Mouse (Mus musculus) kidney, embryonic 15.5 days (tissue): ENCODE results near the gene Npy5r. TPM values are rescaled to one million over a fixed set of nuclear protein-coding genes. Genes with fewer than 3 reads are reported as not detected.

Experiments used
- ATAC-seq: fragments of 200-750 bp; cut with Nextera tagmentation; replicated peaks from 2 replicates; pipeline ENCODE4 v1.8.0; 2017; ENCODE audit warnings: moderate TSS enrichment; ENCODE audit not compliant: low FRiP score
- H3K27ac ChIP-seq: fragments of 300-500 bp; sonication (generic); 2 replicates; pipeline ENCODE4 v1.5.1; 2015; ENCODE audit warnings: mild to moderate bottlenecking, inconsistent platforms
- H3K27me3 ChIP-seq: fragments of 300-500 bp; sonication (generic); 2 replicates; pipeline ENCODE4 v1.6.1; 2015; ENCODE audit warnings: inconsistent platforms
- H3K36me3 ChIP-seq: fragments of 300-500 bp; sonication (generic); 2 replicates; pipeline ENCODE4 v1.6.1; 2015; ENCODE audit warnings: inconsistent platforms
- H3K4me1 ChIP-seq: fragments of 300-500 bp; sonication (generic); 2 replicates; pipeline ENCODE4 v1.6.1; 2015; ENCODE audit warnings: inconsistent platforms
- H3K4me2 ChIP-seq: fragments of 300-500 bp; sonication (generic); 2 replicates; pipeline ENCODE4 v1.6.1; 2015; ENCODE audit warnings: moderate library complexity, mild to moderate bottlenecking, inconsistent platforms
- H3K4me3 ChIP-seq: fragments of 300-500 bp; sonication (generic); replicated peaks from 2 replicates; pipeline ENCODE4 v1.5.1; 2015; ENCODE audit warnings: mild to moderate bottlenecking, inconsistent platforms
- H3K9ac ChIP-seq: fragments of 300-500 bp; sonication (generic); 2 replicates; pipeline ENCODE4 v1.6.1; 2015; ENCODE audit warnings: mild to moderate bottlenecking, inconsistent platforms
- H3K9me3 ChIP-seq: fragments of 300-500 bp; sonication (generic); replicated peaks from 2 replicates; pipeline ENCODE4 v1.6.1; 2016; ENCODE audit warnings: inconsistent platforms
- WGBS: fragments of 180-500 bp; shearing (Covaris S2); methylation state at CpG from one replicate; pipeline ENCODE4 v1.1.7; 2015; ENCODE audit warnings: mixed read lengths; 5-methylcytosine and 5-hydroxymethylcytosine counted together
- polyA plus RNA-seq: library from polyadenylated mRNA; unstranded; fragments of >200 nt; fragmentation: Nextera tagmentation; extraction: Ambion mirVana; gene quantifications from 2 replicates; pipeline ENCODE4 v1.2.1, GENCODE M21; 2015

Npy5r gene
- not detected in 2 replicates for polyA plus RNA-seq

GRCm38 (mm10) chr8:66687511-66688329 lies at the start of gene Npy5r:
Gene Npy5r (minus strand): TSS chr8:66688128.
- H3K27me3 ChIP-seq = peaks cover 43% of the 10 kb centered on the region
- no peak within 1 kb of the TSS for H3K27ac ChIP-seq
- 2% methylated on average over 43 of the region's 43 CpGs for WGBS
- H3K36me3 ChIP-seq = no peaks in the 10 kb centered on the region
- no peaks in the 10 kb centered on the region for H3K9me3 ChIP-seq
- H3K4me3 ChIP-seq = peak within 1 kb of the TSS; percentile 43
- H3K9ac ChIP-seq = 0 out of 2 replicates have a peak within 1 kb of the TSS, but pooled peaks have one; percentile 12
- peak within 1 kb of the TSS; percentile 83 for H3K4me2 ChIP-seq
- H3K4me1 ChIP-seq = peaks cover 5% of the 10 kb centered on the region; the same call in 1 of the 2 replicates
- peak; percentile 60 for ATAC-seq

DNA sequence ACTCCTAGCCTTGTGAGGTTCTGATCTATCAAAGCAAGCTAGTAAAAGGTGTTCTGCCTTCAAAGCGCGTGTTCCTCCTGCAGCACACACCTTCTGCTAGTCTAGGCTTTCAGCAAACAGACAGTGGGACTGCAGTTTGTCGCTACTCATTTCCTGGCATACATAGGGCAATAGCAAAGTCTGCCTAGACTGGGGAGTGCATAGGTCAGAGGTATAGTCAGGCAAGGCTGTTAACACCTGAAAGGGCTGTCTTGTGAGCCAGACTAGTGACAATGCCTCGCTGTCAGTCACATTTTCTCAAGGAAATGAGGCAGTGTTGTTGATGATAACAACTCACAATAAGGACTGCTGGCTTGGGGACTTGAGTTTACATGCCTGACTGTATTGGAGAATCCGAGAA lies 44.0 kb upstream of the Npy5r start:
- H3K4me1 ChIP-seq = no peaks in the 10 kb centered on the region
- H3K4me2 ChIP-seq = no peak overlapping the region
- no peak overlapping the region for H3K9ac ChIP-seq
- H3K27ac ChIP-seq = no peak overlapping the region
- no peak overlapping the region for H3K4me3 ChIP-seq
- no peaks in the 10 kb centered on the region for H3K27me3 ChIP-seq
- no peak for ATAC-seq
- no peaks in the 10 kb centered on the region for H3K36me3 ChIP-seq
- 62% methylated on average over 5 of the region's 5 CpGs for WGBS
- H3K9me3 ChIP-seq = no peaks in the 10 kb centered on the region

- no peak overlapping the region for H3K9ac ChIP-seq
- no peak overlapping the region for H3K27ac ChIP-seq
- H3K36me3 ChIP-seq = no peaks in the 10 kb centered on the region
- H3K27me3 ChIP-seq = no peaks in the 10 kb centered on the region
- H3K4me3 ChIP-seq = no peak overlapping the region
- ATAC-seq = no peak
- WGBS = 47% methylated on average over 7 of the region's 7 CpGs
- H3K4me2 ChIP-seq = no peak overlapping the region
- H3K4me1 ChIP-seq = no peaks in the 10 kb centered on the region
- H3K9me3 ChIP-seq = no peaks in the 10 kb centered on the region
Measured at GRCm38 (mm10) chr8:66729446-66729845, 41.5 kb upstream of the Npy5r start.

- Histone ChIP-seq H3K27ac (no peak overlapping the region), H3K36me3 (no peaks in the 10 kb centered on the region), H3K27me3 (no peaks in the 10 kb centered on the region), H3K9ac (no peak overlapping the region), H3K4me3 (no peak overlapping the region), H3K9me3 (no peaks in the 10 kb centered on the region), H3K4me1 (no peaks in the 10 kb centered on the region), H3K4me2 (no peak overlapping the region)
- no peak for ATAC-seq
- WGBS = 75% methylated on average over 2 of the region's 2 CpGs
Measured at GRCm38 (mm10) chr8:66722835-66723234, 34.9 kb upstream of the Npy5r start.

GRCm38 (mm10) chr8:66714324-66714975 lies 26.5 kb upstream of the Npy5r start:
- H3K9me3 ChIP-seq = no peaks in the 10 kb centered on the region
- H3K4me1 ChIP-seq = no peaks in the 10 kb centered on the region
- H3K27ac ChIP-seq = no peak overlapping the region
- 87% methylated on average over 7 of the region's 7 CpGs for WGBS
- no peak overlapping the region for H3K4me2 ChIP-seq
- ATAC-seq = no peak
- H3K27me3 ChIP-seq = no peaks in the 10 kb centered on the region
- H3K36me3 ChIP-seq = no peaks in the 10 kb centered on the region
- H3K4me3 ChIP-seq = no peak overlapping the region
- H3K9ac ChIP-seq = no peak overlapping the region

DNA sequence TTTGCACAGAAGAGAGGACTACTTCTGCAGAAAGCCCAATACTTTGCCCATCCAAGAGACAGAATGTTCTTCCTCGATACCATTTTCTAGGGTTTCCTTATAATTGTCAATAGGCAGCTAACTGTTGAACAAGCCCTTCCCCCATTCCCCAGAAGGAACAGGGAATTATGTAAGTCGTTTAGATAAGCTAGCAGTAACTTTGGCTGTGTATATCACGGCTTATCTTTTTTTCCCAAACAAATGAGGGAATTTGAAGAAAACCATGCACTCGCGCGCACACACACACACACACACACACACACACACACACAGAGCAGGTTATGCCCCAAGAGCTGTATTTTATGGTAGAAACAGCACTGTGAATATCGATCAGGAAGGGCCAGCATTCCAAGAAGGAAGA lies 10.9 kb upstream of the Npy5r start:
- Histone ChIP-seq H3K4me1 (peaks cover 15% of the 10 kb centered on the region), H3K27me3 (peaks cover 35% of the 10 kb centered on the region), H3K4me3 (no peak overlapping the region), H3K9ac (no peak overlapping the region), H3K36me3 (no peaks in the 10 kb centered on the region), H3K4me2 (0 out of 2 replicates have a peak overlapping the region, but pooled peaks have one; percentile 63), H3K9me3 (no peaks in the 10 kb centered on the region), H3K27ac (no peak overlapping the region)
- WGBS = 71% methylated on average over 7 of the region's 7 CpGs
- ATAC-seq = no peak

DNA sequence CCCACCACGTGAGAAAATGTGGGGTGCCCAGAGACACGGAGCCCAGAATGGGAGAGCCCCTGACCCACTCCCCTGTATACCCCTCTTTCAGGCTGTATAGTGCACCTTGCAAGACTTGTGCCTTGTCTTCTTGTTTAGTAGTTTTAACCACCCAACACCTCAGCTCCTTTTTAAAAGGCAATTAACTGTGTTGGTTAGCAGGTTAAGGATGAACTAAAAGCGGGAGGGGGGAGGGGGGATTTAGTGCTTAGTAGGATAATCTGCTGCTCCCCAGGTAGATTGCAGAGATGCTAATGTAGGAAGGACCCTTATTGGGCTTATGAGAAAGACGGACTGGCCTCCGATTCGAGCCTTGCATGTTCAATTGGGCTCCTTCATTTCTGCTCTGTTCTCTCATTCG lies 10.1 kb upstream of the Npy5r start:
- no peak overlapping the region for H3K9ac ChIP-seq
- no peak overlapping the region for H3K27ac ChIP-seq
- no peaks in the 10 kb centered on the region for H3K36me3 ChIP-seq
- H3K4me3 ChIP-seq = peak overlapping the region; percentile 41
- peak overlapping the region; percentile 63 for H3K4me2 ChIP-seq
- no peaks in the 10 kb centered on the region for H3K9me3 ChIP-seq
- peaks cover 15% of the 10 kb centered on the region for H3K4me1 ChIP-seq
- H3K27me3 ChIP-seq = peaks cover 35% of the 10 kb centered on the region
- ATAC-seq = 0 out of 2 replicates have a peak, but pooled peaks have one; percentile 33
- WGBS = 7% methylated on average over 7 of the region's 7 CpGs

GRCm38 (mm10) chr8:66696970-66697843 lies 9.3 kb upstream of the Npy5r start, which contains the start of gene Npy1r:
Gene Npy1r (plus strand): TSS chr8:66697192.
- 1% methylated on average over 30 of the region's 30 CpGs for WGBS
- Histone ChIP-seq H3K36me3 (no peaks in the 10 kb centered on the region), H3K4me3 (peak within 1 kb of the TSS; percentile 41), H3K27ac (no peak within 1 kb of the TSS), H3K4me1 (peaks cover 15% of the 10 kb centered on the region), H3K9ac (no peak within 1 kb of the TSS; the same call in 1 of the 2 replicates), H3K4me2 (peak within 1 kb of the TSS; percentile 63), H3K27me3 (peaks cover 35% of the 10 kb centered on the region), H3K9me3 (no peaks in the 10 kb centered on the region)
- ATAC-seq = peak; percentile 81

DNA sequence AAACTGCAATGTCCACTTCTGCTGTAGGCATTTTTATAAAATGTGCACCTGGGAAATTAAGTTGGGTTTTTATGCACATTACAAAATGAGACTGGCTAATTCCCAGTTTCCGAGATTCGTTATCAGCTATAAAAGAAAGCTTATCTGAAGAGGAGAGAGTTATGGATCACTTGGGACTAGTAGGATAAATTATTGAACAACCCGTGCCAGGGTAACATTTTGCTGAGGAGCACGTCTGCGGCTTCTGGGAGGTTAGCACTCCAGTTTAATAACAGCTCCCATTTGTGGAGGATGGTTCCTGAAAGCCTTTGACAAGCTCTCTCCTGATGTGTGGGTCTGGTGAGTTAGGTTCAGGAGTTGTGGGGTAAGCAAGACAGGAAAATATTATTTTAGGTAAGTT lies 2.5 kb upstream of the Npy5r start:
- no peak overlapping the region for H3K9ac ChIP-seq
- no peak for ATAC-seq

GRCm38 (mm10) chr8:66688799-66689198 lies 871 bp upstream of the Npy5r start:
- Histone ChIP-seq H3K9ac (no peak overlapping the region), H3K4me1 (peaks cover 5% of the 10 kb centered on the region; the same call in 1 of the 2 replicates), H3K4me3 (no peak overlapping the region), H3K36me3 (no peaks in the 10 kb centered on the region), H3K4me2 (no peak overlapping the region), H3K9me3 (no peaks in the 10 kb centered on the region), H3K27ac (no peak overlapping the region), H3K27me3 (peaks cover 43% of the 10 kb centered on the region)
- ATAC-seq = no peak
- 72% methylated on average over 4 of the region's 4 CpGs for WGBS

More for the DNA sequence above, 2.5 kb upstream of the Npy5r start:
- Histone ChIP-seq H3K4me3 (no peak overlapping the region), H3K27ac (no peak overlapping the region), H3K4me1 (peaks cover 5% of the 10 kb centered on the region; the same call in 1 of the 2 replicates), H3K27me3 (peaks cover 43% of the 10 kb centered on the region), H3K36me3 (no peaks in the 10 kb centered on the region), H3K9me3 (no peaks in the 10 kb centered on the region), H3K4me2 (no peak overlapping the region)
- 54% methylated on average over 5 of the region's 5 CpGs for WGBS

GRCm38 (mm10) chr8:66688395-66688794 lies 467 bp upstream of the Npy5r start:
- no peak overlapping the region for H3K27ac ChIP-seq
- H3K4me1 ChIP-seq = peaks cover 5% of the 10 kb centered on the region; the same call in 1 of the 2 replicates
- H3K9me3 ChIP-seq = no peaks in the 10 kb centered on the region
- no peak for ATAC-seq
- H3K4me2 ChIP-seq = peak overlapping the region; percentile 83
- H3K36me3 ChIP-seq = no peaks in the 10 kb centered on the region
- WGBS = 53% methylated on average over 6 of the region's 6 CpGs
- no peak overlapping the region for H3K9ac ChIP-seq
- peak overlapping the region; percentile 43; the same call in 1 of the 2 replicates for H3K4me3 ChIP-seq
- H3K27me3 ChIP-seq = peaks cover 43% of the 10 kb centered on the region
